Mouse (Mus musculus): ENCODE measurements around the gene Csf3r.

DNA sequence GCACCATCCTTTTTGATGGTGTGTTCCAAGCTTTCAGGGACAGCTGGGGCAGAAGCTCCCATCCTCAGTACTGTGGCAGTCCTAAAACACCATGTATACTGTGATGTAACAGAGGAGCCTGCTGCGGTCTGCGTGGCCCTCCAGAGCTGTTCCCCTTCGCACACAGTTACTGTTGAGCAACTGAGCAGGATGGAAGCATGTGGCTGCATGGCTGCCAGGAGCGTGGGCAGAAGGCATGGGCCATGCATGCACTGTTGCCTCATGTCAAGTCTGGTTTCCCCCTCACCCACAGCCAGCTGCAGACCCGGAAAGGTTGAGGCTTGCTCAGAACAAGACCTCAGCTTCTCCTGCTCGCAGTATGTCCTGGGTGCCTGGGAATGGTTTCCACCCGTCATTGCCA is 40.9 kb downstream of the Csf3r start:
- TF ChIP-seq POLR2A (IDR thresholded peaks at IDR 0.05; ENCODE audit: borderline replicate concordance, insufficient read depth, low read length) (no peak), CTCF (IDR thresholded peaks at IDR 0.05; ENCODE audit: borderline replicate concordance, insufficient read depth, low read depth, low read length) (no peak)

Data from cerebellum, adult 2 months (tissue).